Mouse (Mus musculus) midbrain, embryonic 16.5 days (tissue): ENCODE measurements around the gene Gnb1l. TPM values are rescaled to one million over a fixed set of nuclear protein-coding genes. Genes with fewer than 3 reads are reported as not detected.

ENCODE experiments used
- ATAC-seq: fragments of 200-750 bp; cut with Nextera tagmentation; 2 replicates; pipeline ENCODE4 v1.8.0; 2017; ENCODE audit warnings: moderate TSS enrichment
- H3K27ac ChIP-seq: fragments of 300-500 bp; sonication (generic); 2 replicates; pipeline ENCODE4 v1.5.1; 2014; ENCODE audit warnings: mild to moderate bottlenecking, low read length, mixed read lengths
- H3K27me3 ChIP-seq: fragments of 300-500 bp; sonication (generic); 2 replicates; pipeline ENCODE4 v1.6.1; 2014; ENCODE audit warnings: low read depth, low read length, mixed read lengths; ENCODE audit not compliant: control insufficient read depth, insufficient read depth
- H3K36me3 ChIP-seq: fragments of 300-500 bp; sonication (generic); 2 replicates; pipeline ENCODE4 v1.6.1; 2014; ENCODE audit warnings: mild to moderate bottlenecking, low read length, moderate library complexity, mixed read lengths; ENCODE audit not compliant: control insufficient read depth, insufficient read depth
- H3K4me1 ChIP-seq: fragments of 300-500 bp; sonication (generic); 2 replicates; pipeline ENCODE4 v1.6.1; 2014; ENCODE audit warnings: mild to moderate bottlenecking, low read length, mixed read lengths; ENCODE audit not compliant: control insufficient read depth, insufficient read depth
- H3K4me2 ChIP-seq: fragments of 300-500 bp; sonication (generic); 2 replicates; pipeline ENCODE4 v1.6.1; 2014; ENCODE audit warnings: mild to moderate bottlenecking, low read length, mixed read lengths
- H3K4me3 ChIP-seq: fragments of 300-500 bp; sonication (generic); 2 replicates; pipeline ENCODE4 v1.5.1; 2014; ENCODE audit warnings: low read depth, mild to moderate bottlenecking, low read length, moderate library complexity, mixed read lengths
- H3K9ac ChIP-seq: fragments of 300-500 bp; sonication (generic); 2 replicates; pipeline ENCODE4 v1.6.1; 2014; ENCODE audit warnings: low read depth, low read length, mixed read lengths
- H3K9me3 ChIP-seq: fragments of 300-500 bp; sonication (generic); replicated peaks from 2 replicates; pipeline ENCODE4 v1.6.1; 2014; ENCODE audit warnings: mild to moderate bottlenecking, low read length, mixed read lengths; ENCODE audit not compliant: control insufficient read depth, poor library complexity, severe bottlenecking
- WGBS: fragments of 180-500 bp; shearing (Covaris S2); extraction: QIAGEN DNeasy Blood & Tissue Kit; methylation state at CpG from one replicate; pipeline ENCODE4 v1.1.7; 2014; 5-methylcytosine and 5-hydroxymethylcytosine counted together
- polyA plus RNA-seq: library from polyadenylated mRNA; unstranded; fragments of >200 nt; fragmentation: Nextera tagmentation; extraction: Ambion mirVana; gene quantifications from 2 replicates; pipeline ENCODE4 v1.2.1, GENCODE M21; 2015

The Gnb1l gene
- polyA plus RNA-seq, 1 experiment from 2014 or later = 17.6 TPM

DNA sequence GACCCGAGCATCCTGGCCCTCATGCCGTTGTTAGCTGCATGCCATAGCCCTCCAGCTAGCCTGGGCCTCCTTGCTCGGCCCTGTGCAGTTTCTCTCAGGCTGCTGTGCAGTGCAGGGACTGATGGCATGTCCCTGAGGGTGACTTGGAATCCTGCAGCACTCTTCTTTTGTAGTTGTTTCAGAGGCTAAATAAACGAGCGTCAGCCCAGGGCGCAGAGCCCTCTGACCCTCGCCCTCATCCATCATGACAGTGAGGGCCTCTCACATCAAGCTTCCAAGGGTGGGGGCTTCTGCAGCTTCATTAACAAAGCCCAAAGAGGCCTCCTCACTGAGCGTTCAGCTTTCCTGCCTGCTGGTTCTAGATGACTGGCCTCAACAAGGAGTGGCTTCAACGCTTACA, 53.1 kb downstream of the Gnb1l start:
- H3K27me3 ChIP-seq = no peaks in the 10 kb centered on the region
- H3K27ac ChIP-seq = no peak overlapping the region
- no peak for ATAC-seq
- 47% methylated on average over 9 of the region's 9 CpGs for WGBS
- H3K4me1 ChIP-seq = no peaks in the 10 kb centered on the region
- H3K9ac ChIP-seq = no peak overlapping the region
- no peaks in the 10 kb centered on the region for H3K36me3 ChIP-seq
- no peaks in the 10 kb centered on the region for H3K9me3 ChIP-seq
- no peak overlapping the region for H3K4me3 ChIP-seq
- H3K4me2 ChIP-seq = no peak overlapping the region

DNA sequence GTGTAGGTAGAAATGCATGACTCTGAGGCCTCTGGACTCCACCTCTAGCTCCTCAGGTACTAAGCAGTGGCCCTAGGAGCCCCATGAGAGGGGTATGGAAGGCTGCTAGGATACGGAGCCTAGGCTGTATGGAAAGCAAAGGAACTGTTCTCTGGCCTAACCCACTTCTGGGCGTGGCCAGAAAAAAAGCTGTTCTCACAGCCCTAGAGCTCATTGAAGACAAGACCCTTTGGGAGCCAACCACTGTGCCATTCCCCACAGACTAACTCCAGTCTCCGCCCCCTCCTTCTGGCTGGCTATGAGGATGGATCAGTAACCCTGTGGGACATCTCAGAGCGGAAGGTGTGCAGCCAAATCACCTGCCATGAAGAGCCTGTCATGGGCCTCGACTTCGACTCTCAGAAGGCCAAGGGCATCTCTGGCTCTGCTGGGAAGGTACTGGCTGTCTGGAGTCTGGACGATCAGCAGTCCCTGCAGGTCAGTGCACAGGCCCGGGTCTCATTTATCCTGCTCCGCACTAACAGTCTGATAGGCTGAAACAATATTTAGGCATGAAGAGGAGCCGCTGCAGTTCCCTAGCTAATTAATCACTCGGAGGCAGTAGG, 53.7 kb downstream of the Gnb1l start:
- WGBS = 81% methylated on average over 11 of the region's 11 CpGs
- ATAC-seq = no peak
- no peak overlapping the region for H3K4me2 ChIP-seq
- H3K36me3 ChIP-seq = no peaks in the 10 kb centered on the region
- no peak overlapping the region for H3K9ac ChIP-seq
- H3K4me1 ChIP-seq = no peaks in the 10 kb centered on the region
- no peaks in the 10 kb centered on the region for H3K27me3 ChIP-seq
- H3K27ac ChIP-seq = no peak overlapping the region
- H3K4me3 ChIP-seq = no peak overlapping the region
- no peaks in the 10 kb centered on the region for H3K9me3 ChIP-seq

DNA sequence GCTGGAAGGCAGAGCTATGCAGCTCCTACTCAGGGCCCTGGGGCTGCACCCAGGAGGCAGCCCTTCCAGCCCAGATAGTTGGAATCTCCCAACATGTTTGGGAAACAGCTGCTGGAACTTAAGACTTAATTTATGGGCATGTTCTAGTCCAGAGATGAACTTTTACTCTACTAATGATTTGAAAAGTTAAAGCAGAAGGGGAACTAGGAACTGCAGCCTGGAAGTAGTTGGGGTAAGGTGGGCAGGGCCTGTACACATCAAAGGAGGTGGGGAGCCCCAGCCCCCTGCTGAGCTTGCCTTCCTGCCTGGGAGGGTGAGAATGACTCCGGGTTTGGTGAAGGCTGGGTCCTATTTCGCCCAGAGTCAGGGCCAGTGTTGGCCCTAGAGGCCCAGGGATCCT, 56.2 kb downstream of the Gnb1l start:
- WGBS = 60% methylated on average over 2 of the region's 2 CpGs
- H3K9ac ChIP-seq = no peak overlapping the region
- H3K4me3 ChIP-seq = no peak overlapping the region
- H3K9me3 ChIP-seq = no peaks in the 10 kb centered on the region
- H3K27ac ChIP-seq = no peak overlapping the region
- no peaks in the 10 kb centered on the region for H3K4me1 ChIP-seq
- H3K27me3 ChIP-seq = no peaks in the 10 kb centered on the region
- no peak for ATAC-seq
- H3K36me3 ChIP-seq = no peaks in the 10 kb centered on the region
- no peak overlapping the region for H3K4me2 ChIP-seq

DNA sequence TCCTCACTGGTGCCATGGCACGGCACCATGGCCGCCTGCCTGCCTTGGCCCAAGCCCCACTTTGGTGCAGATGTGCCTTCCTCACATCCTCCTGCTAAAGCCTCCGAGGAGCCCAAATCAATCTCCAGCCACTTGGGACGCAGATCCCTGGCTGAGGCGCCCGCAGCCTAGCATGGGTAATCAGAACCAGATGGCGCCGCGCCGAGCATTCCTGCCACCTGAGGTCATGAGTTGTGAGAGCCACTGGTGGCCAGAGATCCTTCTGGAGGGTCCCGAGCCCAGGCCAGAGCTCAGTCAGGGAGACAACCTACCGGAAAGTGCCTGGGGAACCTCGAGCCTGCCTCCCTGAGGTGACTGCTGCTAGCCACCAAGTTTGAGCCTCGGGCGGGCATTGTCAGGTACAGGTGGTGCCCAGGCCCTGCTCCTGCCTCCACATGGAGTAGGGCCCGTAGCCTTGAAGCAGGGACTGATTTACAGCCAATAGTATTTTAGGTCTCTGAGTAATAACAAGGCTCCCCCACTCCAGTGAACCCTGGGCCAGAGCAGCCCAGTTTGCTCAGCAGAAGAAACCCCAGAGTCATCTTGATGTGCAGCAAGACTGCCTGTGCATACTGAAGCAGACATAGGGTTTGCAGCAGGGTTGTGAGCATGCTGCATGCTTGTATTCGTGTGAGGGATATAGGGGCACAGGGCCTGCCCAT, 56.9 kb downstream of the Gnb1l start:
- Histone ChIP-seq H3K9ac (no peak overlapping the region), H3K27ac (no peak overlapping the region)
- 75% methylated on average over 17 of the region's 17 CpGs for WGBS

DNA sequence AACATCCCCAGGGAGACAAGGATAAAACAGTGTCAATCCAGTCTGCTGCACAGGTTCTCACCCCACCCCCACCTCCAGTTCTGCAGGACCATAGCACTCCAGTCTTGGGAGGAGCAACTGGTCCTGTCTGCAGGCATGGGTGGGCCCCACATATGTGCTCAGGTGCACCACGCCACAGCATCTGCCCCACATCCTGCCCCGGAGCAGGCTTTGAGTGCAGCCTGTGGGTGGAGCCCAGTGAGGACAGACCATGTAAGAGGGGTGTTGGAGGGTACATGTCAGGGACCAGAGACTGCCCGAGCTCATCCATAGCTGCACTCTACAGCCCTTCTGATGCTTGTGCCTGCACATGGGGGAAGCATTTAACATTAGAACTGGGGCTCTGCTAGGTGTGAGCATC, 57.9 kb downstream of the Gnb1l start:
- no peaks in the 10 kb centered on the region for H3K36me3 ChIP-seq
- no peak overlapping the region for H3K4me2 ChIP-seq
- WGBS = 89% methylated on average over 3 of the region's 3 CpGs
- no peak overlapping the region for H3K4me3 ChIP-seq
- H3K27me3 ChIP-seq = no peaks in the 10 kb centered on the region
- H3K4me1 ChIP-seq = no peaks in the 10 kb centered on the region
- no peak for ATAC-seq
- no peaks in the 10 kb centered on the region for H3K9me3 ChIP-seq
- no peak overlapping the region for H3K27ac ChIP-seq
- no peak overlapping the region for H3K9ac ChIP-seq

More for the DNA sequence above, 56.9 kb downstream of the Gnb1l start:
- Histone ChIP-seq H3K36me3 (no peaks in the 10 kb centered on the region), H3K4me3 (no peak overlapping the region), H3K27me3 (no peaks in the 10 kb centered on the region), H3K4me2 (no peak overlapping the region), H3K9me3 (no peaks in the 10 kb centered on the region), H3K4me1 (no peaks in the 10 kb centered on the region)
- no peak for ATAC-seq

DNA sequence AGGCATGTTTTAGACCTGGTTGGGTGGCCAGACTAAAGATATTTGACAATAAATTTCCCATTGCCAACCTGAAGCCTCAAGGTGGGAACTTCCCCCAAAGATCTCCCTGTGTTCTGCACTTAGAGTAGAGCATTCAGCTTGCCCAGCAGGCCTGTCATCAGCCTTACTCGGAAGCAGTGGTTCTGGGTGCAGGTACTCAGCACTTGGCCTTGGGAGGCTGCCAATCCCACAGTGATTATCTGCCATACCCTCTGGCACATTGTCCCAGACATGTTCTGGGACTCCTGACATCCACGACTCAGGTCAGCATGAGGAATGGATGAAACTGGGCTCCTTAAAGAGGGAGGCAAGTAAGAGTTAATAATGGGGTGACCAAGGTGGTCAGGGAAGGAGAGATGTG, 66.0 kb downstream of the Gnb1l start:
- Histone ChIP-seq H3K27ac (no peak overlapping the region), H3K4me3 (no peak overlapping the region), H3K36me3 (no peaks in the 10 kb centered on the region), H3K9me3 (no peaks in the 10 kb centered on the region), H3K4me1 (no peaks in the 10 kb centered on the region), H3K4me2 (no peak overlapping the region), H3K27me3 (no peaks in the 10 kb centered on the region), H3K9ac (no peak overlapping the region)
- no peak for ATAC-seq
- WGBS = 70% methylated on average over 2 of the region's 2 CpGs

DNA sequence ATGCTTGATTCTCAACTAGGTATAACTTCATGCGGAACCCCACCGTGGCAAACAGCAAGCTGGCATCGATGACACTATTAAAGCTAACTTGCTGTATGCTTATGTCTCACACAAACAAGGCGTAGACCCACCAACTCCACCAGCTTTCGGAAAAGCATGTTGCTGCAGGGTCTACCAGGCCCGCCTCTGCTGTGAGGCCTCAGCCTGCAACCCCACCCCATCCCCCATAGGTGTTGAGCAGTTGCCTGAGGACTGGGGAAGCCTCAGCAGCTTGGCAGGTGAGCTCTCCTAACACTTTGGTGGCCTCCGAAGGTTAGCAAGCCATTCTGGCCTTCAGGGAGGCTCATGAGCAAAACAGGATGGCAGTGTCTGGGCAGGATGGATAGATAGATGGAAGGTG, 70.1 kb downstream of the Gnb1l start:
- Histone ChIP-seq H3K4me3 (no peak overlapping the region), H3K9ac (no peak overlapping the region), H3K4me1 (no peaks in the 10 kb centered on the region), H3K4me2 (no peak overlapping the region), H3K36me3 (no peaks in the 10 kb centered on the region), H3K9me3 (no peaks in the 10 kb centered on the region), H3K27me3 (no peaks in the 10 kb centered on the region), H3K27ac (no peak overlapping the region)
- no peak for ATAC-seq
- 69% methylated on average over 7 of the region's 7 CpGs for WGBS

DNA sequence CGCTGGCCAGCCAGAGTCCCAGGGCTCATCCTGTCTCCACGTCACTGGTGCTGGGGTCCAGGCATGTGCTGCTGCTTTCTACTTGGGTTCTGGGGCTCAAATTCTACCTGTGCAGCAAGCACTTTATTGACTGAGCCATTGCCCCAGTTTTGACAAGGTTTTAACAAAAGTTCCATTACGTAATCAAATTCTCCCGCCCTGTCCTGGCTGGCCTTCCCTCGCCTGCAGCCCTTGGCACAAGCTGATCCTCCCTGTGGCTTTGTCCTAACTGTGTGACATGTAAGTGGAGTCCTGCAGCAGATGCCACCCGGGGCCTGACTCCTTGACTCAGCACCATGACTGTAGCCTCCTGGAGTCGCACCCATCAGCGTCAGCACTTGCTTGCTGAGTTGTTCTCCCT, 75.7 kb downstream of the Gnb1l start:
- no peak for ATAC-seq
- WGBS = 79% methylated on average over 8 of the region's 8 CpGs
- H3K9me3 ChIP-seq = no peaks in the 10 kb centered on the region
- H3K4me2 ChIP-seq = no peak overlapping the region
- no peak overlapping the region for H3K9ac ChIP-seq
- H3K4me1 ChIP-seq = no peaks in the 10 kb centered on the region
- H3K4me3 ChIP-seq = no peak overlapping the region
- H3K36me3 ChIP-seq = no peaks in the 10 kb centered on the region
- H3K27ac ChIP-seq = no peak overlapping the region
- peaks cover 9% of the 10 kb centered on the region for H3K27me3 ChIP-seq

DNA sequence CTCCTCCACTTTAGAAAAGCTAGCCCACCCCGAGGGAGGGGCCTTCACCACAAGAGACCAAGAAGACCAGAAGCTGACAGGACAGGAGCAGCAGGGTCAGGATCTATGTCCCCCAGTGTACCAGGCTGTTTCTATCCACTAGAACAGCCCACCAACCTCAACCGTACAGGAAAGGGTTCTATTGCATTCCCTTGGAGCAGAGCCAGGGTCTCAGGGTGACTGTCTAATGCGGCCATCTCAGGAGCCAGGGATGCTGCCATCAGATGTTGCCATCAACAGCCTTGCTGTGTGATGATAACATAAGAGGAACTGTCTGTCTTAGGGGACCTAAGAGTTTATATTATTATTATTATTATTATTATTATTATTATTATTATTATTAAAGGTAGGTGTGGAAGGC, 78.6 kb downstream of the Gnb1l start:
- WGBS = 29% methylated on average over 3 of the region's 3 CpGs
- peaks cover 36% of the 10 kb centered on the region for H3K27me3 ChIP-seq
- no peak for ATAC-seq
- no peak overlapping the region for H3K9ac ChIP-seq
- no peak overlapping the region for H3K4me2 ChIP-seq
- no peaks in the 10 kb centered on the region for H3K9me3 ChIP-seq
- H3K4me3 ChIP-seq = no peak overlapping the region
- H3K27ac ChIP-seq = no peak overlapping the region
- peaks cover 10% of the 10 kb centered on the region for H3K4me1 ChIP-seq
- H3K36me3 ChIP-seq = no peaks in the 10 kb centered on the region
